Mouse (Mus musculus) intestine, embryonic 14.5 days (tissue): ENCODE measurements around the gene Igflr1. TPM values are rescaled to one million over a fixed set of nuclear protein-coding genes. Genes with fewer than 3 reads are reported as not detected.

Experiments
- ATAC-seq: fragments of 200-750 bp; cut with Nextera tagmentation; replicated peaks from 2 replicates; pipeline ENCODE4 v1.8.0; 2017; ENCODE audit warnings: low read depth, moderate number of reproducible peaks, moderate TSS enrichment, moderate library complexity; ENCODE audit not compliant: low FRiP score, low TSS enrichment
- DNase-seq: peaks from one replicate; pipeline ENCODE4 v3.0.0-alpha.2; 2018; ENCODE audit warnings: low spot score
- H3K27ac ChIP-seq: fragments of 300-500 bp; sonication (generic); 2 replicates; pipeline ENCODE4 v1.5.1; 2014; ENCODE audit warnings: low read depth, mild to moderate bottlenecking, control low read depth
- H3K27me3 ChIP-seq: fragments of 300-500 bp; sonication (generic); replicated peaks from 2 replicates; pipeline ENCODE4 v1.6.1; 2014; ENCODE audit warnings: low read length, control low read depth; ENCODE audit not compliant: control insufficient read depth, insufficient read depth
- H3K36me3 ChIP-seq: fragments of 300-500 bp; sonication (generic); 2 replicates; pipeline ENCODE4 v1.6.1; 2014; ENCODE audit warnings: low read length, control low read depth; ENCODE audit not compliant: control insufficient read depth, insufficient read depth
- H3K4me1 ChIP-seq: fragments of 300-500 bp; sonication (generic); replicated peaks from 2 replicates; pipeline ENCODE4 v1.6.1; 2014; ENCODE audit warnings: low read length, control low read depth, mixed read lengths; ENCODE audit not compliant: control insufficient read depth, insufficient read depth
- H3K4me2 ChIP-seq: fragments of 300-500 bp; sonication (generic); 2 replicates; pipeline ENCODE4 v1.6.1; 2014; ENCODE audit warnings: low read length
- H3K4me3 ChIP-seq: fragments of 300-500 bp; sonication (generic); 2 replicates; pipeline ENCODE4 v1.5.1; 2014; ENCODE audit warnings: low read depth, low read length, control low read depth, mixed read lengths
- H3K9ac ChIP-seq: fragments of 300-500 bp; sonication (generic); 2 replicates; pipeline ENCODE4 v1.6.1; 2014; ENCODE audit warnings: mild to moderate bottlenecking, low read length
- H3K9me3 ChIP-seq: fragments of 300-500 bp; sonication (generic); 2 replicates; pipeline ENCODE4 v1.6.1; 2016; ENCODE audit warnings: low read length, control low read depth; ENCODE audit not compliant: control insufficient read depth
- WGBS: fragments of 180-500 bp; shearing (Covaris S2); extraction: QIAGEN DNeasy Blood & Tissue Kit; methylation state at CpG from one replicate; pipeline ENCODE4 v1.1.7; 2014; 5-methylcytosine and 5-hydroxymethylcytosine counted together
- polyA plus RNA-seq: library from polyadenylated mRNA; unstranded; fragments of >200 nt; fragmentation: Nextera tagmentation; extraction: Ambion mirVana; gene quantifications from 2 replicates; pipeline ENCODE4 v1.2.1, GENCODE M21; 2014

The Igflr1 gene
- polyA plus RNA-seq, 1 experiment from 2014 or later, result 3.5 TPM

DNA sequence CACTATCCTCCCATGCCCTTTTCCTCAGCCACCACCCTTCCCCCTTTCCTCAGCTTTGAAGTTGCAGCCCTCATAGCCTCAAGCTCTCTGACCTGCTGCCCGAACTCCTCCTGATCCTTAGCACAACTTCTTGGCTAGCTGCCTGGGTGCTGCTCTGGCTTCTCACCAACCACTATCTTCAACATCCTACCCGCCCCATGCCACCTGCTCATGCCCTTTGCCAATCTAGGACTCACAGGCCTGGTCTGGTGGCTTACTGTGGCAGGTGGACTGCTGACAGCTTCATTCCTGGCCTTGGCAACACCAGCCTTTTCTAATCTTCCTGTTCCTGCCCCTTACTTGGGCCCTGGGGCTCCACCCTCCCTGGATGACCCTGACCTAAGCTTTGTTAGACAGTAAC lies 7.7 kb downstream of the Igflr1 start:
- Histone ChIP-seq H3K27me3 (no peaks in the 10 kb centered on the region), H3K27ac (no peak overlapping the region)
- 86% methylated on average over 2 of the region's 2 CpGs for WGBS

DNA sequence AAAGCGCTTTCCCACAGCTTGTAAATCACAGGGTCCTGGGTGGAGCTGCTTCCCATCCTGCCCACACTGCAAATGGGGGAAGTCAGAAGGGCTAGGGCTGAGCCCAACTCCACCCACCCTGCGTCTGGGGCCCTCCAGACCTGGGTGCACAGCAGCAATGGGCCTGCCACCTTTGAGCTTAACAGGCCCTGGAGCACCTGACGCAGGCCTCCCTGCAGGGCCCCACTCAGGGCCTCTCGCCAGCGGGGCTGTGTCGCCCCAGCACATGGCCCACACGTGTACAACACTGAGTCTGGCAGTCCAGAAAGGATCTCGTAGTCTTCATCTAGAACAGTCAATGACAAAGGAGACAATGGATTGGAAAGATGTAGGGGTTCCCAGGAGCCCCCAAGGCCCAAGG lies 14.7 kb downstream of the Igflr1 start:
- H3K36me3 ChIP-seq, result peaks cover 100% of the 10 kb centered on the region
- ATAC-seq (no peak), DNase-seq (no peak)
- no peaks in the 10 kb centered on the region for H3K27me3 ChIP-seq
- 88% methylated on average over 8 of the region's 8 CpGs for WGBS
- no peaks in the 10 kb centered on the region for H3K4me1 ChIP-seq
- no peak overlapping the region for H3K27ac ChIP-seq
- no peak overlapping the region for H3K4me2 ChIP-seq
- H3K9me3 ChIP-seq, result no peaks in the 10 kb centered on the region
- no peak overlapping the region for H3K9ac ChIP-seq
- no peak overlapping the region for H3K4me3 ChIP-seq

More for the DNA sequence above, 7.7 kb downstream of the Igflr1 start:
- Histone ChIP-seq H3K9ac (no peak overlapping the region), H3K4me3 (no peak overlapping the region), H3K36me3 (peaks cover 100% of the 10 kb centered on the region), H3K4me2 (no peak overlapping the region), H3K4me1 (no peaks in the 10 kb centered on the region), H3K9me3 (no peaks in the 10 kb centered on the region)
- no peak for ATAC-seq
- DNase-seq, result no peak

DNA sequence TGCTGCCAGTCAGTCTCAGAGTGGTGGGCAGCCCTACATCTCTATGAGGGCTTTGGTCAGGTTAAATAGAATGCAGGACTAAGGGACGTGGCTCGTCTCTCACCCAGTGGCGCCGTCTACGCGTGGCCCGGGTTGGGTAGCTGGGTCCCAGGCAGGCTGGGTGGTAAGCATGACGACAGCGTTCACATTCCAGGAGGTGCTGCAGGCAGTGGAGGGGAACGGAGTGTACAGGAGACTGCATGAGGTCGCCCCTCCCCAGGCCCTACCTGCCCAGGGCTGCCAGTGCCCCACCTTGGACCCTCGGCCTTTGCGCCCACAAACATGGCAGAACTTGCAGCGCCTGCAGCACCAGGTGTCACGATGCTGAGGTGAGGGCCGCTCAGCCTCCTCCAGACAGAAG lies 16.3 kb downstream of the Igflr1 start:
- ATAC-seq, result no peak
- H3K9me3 ChIP-seq, result no peaks in the 10 kb centered on the region
- H3K27me3 ChIP-seq, result no peaks in the 10 kb centered on the region
- H3K4me3 ChIP-seq, result no peak overlapping the region
- H3K4me1 ChIP-seq, result no peaks in the 10 kb centered on the region
- H3K36me3 ChIP-seq, result peaks cover 100% of the 10 kb centered on the region
- no peak for DNase-seq
- no peak overlapping the region for H3K4me2 ChIP-seq
- no peak overlapping the region for H3K9ac ChIP-seq
- H3K27ac ChIP-seq, result no peak overlapping the region
- WGBS, result 94% methylated on average over 16 of the region's 16 CpGs

DNA sequence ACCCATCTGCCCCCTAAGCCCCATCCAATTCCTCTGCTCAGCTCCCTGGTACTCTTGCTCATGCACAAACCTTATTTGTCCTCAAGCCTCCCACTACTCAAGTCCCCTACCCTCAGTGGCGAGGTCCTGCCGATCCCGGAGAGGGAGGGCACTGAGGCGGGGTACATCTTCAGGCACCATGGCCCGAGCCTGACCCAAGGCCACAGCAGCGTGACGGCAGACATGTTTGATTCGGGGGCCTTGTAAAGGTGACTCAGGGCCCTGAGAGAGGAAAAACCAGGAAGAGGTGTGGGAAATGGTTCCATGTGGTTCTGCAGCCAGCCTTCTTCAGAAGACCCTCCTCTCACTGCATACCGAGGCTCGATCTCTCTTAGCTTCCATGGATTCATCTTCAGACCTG lies 19.1 kb downstream of the Igflr1 start:
- no peak overlapping the region for H3K4me3 ChIP-seq
- H3K4me1 ChIP-seq, result peaks cover 10% of the 10 kb centered on the region
- peaks cover 75% of the 10 kb centered on the region for H3K36me3 ChIP-seq
- no peak overlapping the region for H3K27ac ChIP-seq
- DNase-seq, result no peak
- H3K9me3 ChIP-seq, result no peaks in the 10 kb centered on the region
- H3K4me2 ChIP-seq, result no peak overlapping the region
- no peaks in the 10 kb centered on the region for H3K27me3 ChIP-seq
- 94% methylated on average over 10 of the region's 10 CpGs for WGBS
- ATAC-seq, result no peak
- no peak overlapping the region for H3K9ac ChIP-seq

DNA sequence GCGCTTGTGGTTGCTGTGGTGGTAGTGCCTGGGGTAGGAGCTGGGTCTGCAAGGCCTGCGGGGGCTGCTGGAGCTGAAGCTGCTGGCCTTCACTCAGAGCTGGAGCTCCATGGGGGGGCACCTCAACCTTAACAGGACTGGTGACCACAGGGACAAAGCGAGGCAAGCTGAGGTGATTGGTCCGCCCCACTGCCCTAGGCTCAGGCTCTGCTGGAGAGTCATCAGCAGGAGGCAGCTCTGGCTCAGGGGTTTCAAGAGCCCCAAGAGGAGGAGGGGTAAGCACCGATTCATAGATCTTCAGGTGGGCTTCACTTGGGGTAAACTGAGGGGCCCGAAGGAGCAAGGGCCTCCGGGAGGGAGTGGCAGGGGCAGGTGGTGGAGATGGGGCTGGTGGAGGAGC lies 19.9 kb downstream of the Igflr1 start:
- Histone ChIP-seq H3K9ac (no peak overlapping the region), H3K27ac (no peak overlapping the region), H3K27me3 (no peaks in the 10 kb centered on the region), H3K4me2 (no peak overlapping the region), H3K4me1 (peaks cover 14% of the 10 kb centered on the region), H3K9me3 (no peaks in the 10 kb centered on the region), H3K4me3 (no peak overlapping the region), H3K36me3 (peaks cover 67% of the 10 kb centered on the region)
- ATAC-seq (no peak), DNase-seq (no peak)
- WGBS, result 92% methylated on average over 7 of the region's 7 CpGs

DNA sequence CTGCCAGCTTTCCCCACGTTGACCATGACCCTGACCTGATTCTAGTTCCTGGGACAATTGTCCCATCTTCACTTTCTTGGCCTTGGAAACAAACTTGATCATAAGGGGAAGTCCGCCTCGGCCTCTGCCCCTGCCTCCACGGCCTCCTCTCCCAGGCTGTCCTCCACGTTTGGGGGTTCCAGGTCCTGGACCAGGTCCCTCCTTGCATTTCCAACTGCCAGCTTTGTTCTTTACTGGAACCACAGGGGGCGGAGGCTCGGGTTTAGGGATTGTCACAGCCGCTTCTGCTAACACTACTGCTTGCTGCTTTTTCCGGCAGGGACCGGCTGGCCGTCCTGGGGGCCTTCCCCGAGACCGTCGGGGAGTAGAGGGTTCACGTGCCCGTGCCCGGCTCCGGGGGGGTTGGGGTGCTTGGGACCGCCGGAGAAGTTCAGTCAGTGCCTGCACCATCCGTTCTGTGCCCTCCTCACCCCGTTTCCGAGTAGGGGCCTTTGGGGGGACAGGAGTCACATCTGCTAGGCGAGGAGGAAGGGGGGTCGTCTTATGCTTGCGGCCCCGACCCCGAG lies 21.3 kb downstream of the Igflr1 start:
- WGBS, result 91% methylated on average over 28 of the region's 28 CpGs
- Histone ChIP-seq H3K9me3 (no peaks in the 10 kb centered on the region), H3K36me3 (peaks cover 53% of the 10 kb centered on the region), H3K9ac (no peak overlapping the region), H3K4me2 (no peak overlapping the region), H3K4me3 (no peak overlapping the region), H3K27ac (no peak overlapping the region), H3K27me3 (no peaks in the 10 kb centered on the region), H3K4me1 (peaks cover 14% of the 10 kb centered on the region)
- ATAC-seq (no peak), DNase-seq (no peak)

DNA sequence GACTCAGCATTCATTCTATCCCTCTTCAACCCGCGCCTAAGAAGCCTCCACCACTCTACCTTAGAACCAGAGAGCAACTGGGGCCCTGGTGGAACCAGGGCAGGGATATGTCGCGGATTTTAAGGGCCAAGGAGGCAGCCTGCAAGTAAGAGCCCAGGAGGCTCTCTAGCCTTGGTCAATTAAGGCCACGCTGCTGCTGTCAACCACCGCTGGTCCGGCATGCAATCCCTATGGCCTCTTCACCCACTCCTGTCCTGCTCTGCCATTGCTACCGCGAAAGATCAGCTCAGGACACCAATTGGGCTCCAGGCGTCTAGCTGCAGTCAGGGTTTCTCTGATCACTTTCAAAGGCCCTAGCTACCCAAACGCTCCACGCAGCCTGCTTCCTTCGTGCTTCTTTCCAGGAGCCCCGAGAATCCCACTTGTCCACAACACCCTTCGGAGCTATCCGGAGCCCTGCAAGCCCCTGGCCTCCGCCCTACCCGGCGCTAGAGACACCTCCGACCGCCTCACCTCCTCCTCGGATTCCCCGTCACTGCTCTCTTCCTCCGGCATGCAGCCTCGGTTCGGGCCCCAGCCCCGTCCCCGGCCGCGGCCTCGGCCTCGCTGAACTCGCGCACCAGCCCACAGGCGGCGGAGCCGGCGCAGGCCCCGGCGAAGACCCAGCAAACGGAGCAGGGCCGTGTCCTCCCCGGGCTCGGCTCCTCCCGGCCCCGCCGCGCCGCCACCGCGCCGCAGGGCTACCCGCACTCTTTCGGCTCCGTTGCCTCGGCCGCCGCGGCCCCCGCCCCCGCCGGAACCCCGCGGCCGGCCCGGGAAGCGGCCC lies 22.8 kb downstream of the Igflr1 start:
- Histone ChIP-seq H3K4me1 (peaks cover 14% of the 10 kb centered on the region), H3K36me3 (peaks cover 38% of the 10 kb centered on the region), H3K9me3 (no peaks in the 10 kb centered on the region), H3K27me3 (no peaks in the 10 kb centered on the region), H3K4me2 (peak overlapping the region; percentile 88), H3K9ac (peak overlapping the region; percentile 95), H3K4me3 (peak overlapping the region; percentile 60), H3K27ac (peak overlapping the region; percentile 83)
- peak; percentile 33; the same call in 1 of the 2 replicates for ATAC-seq
- WGBS, result under 1% methylated on average over 56 of the region's 67 CpGs
- peak; percentile 83 for DNase-seq

DNA sequence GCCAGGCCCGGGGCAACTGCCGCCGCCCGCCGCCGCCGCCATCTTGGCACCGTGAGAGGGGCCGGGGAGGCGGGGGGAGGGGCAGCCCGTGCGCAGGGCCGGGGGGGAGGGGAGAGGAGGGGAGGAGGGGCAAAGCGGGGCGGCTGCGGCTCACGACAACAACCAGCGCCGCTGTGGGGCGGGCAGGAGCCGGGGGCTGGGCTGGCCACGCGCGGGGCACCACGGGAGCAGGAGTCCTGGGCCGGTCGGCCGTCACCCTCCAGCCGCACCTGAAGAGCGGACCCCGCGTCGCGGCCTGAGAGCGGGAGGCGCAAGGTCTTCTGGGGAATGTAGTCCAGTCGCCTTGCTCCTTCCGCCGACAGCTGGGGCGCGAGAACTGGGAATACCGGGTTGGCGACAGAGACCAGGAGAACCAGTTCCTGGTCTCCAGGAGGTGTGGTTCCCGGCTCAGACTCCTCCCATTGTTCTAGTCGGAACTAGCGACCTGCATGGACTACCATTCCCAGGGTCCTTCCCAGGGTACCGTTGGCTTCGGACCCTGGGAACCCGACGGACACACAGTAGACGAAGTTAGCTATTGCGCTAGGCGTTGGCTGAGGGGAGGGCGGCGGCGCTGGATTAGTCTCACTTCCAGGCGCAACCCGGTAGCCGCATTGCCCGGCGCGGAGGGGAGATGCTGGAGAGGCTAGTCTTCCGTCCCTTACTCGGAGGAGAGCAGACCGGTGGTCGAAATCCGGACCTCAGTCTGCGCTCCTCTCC lies 23.6 kb downstream of the Igflr1 start, which contains the start of gene Kmt2b:
Gene Kmt2b (minus strand): TSS at position 51 of the 759 bp plus-strand sequence.
- peaks cover 14% of the 10 kb centered on the region for H3K4me1 ChIP-seq
- WGBS, result under 1% methylated on average over 59 of the region's 68 CpGs
- H3K9me3 ChIP-seq, result no peaks in the 10 kb centered on the region
- H3K9ac ChIP-seq, result peak within 1 kb of the TSS; percentile 95
- no peaks in the 10 kb centered on the region for H3K27me3 ChIP-seq
- peak within 1 kb of the TSS; percentile 83 for H3K27ac ChIP-seq
- ATAC-seq (peak; percentile 95), DNase-seq (peak; percentile 97)
- H3K36me3 ChIP-seq, result peaks cover 30% of the 10 kb centered on the region
- H3K4me2 ChIP-seq, result peak within 1 kb of the TSS; percentile 88
- peak within 1 kb of the TSS; percentile 60 for H3K4me3 ChIP-seq
